21 mouse cellular contexts compared by ENCODE assay signal in genomic region chr19:23562588-23562987, GRCm38 (mm10).
DNase-seq lines count a peak whose midpoint lies in the region; ATAC-seq lines count a peak whose summit lies in the region.
"Had no signal": no experiment of that assay in that cellular context is flagged by ENCODE, and none has a peak within 500 bp of the region (broad histone marks: within the 10 kb centered on the region; RNA-seq: fewer than 3 reads in every experiment).

No protein-coding gene starts in this region.

- DNase-seq in cerebellum, adult 9-10 months, result peak; percentile 52
- no peak for DNase-seq in cerebellum, postnatal 14 days
- peak; percentile 22 to 23 for DNase-seq in heart, adult 18-20 months
- peak; percentile 18 to 27 for DNase-seq in heart, adult 9 months (ENCODE audit: low spot score in 2 of 2)
- DNase-seq in heart, postnatal 25 days (ENCODE audit: low spot score), result no peak
- DNase-seq: adrenal gland, adult 2 months; adrenal gland, postnatal 10 days; adrenal gland, postnatal 25 days; cerebellum, adult 11 months; cerebellum, adult 8-10 months; cerebellum, postnatal 10 days; cerebellum, postnatal 36 days; embryo, embryonic 11 days had no signal

- 88% methylated on average over 4 of the region's 4 CpGs for WGBS in heart, embryonic 12.5 days

- no peaks in the 10 kb centered on the region for H3K36me3 ChIP-seq in heart, embryonic 12.5 days
- H3K36me3 ChIP-seq: embryonic facial prominence, embryonic 13.5 days; embryonic facial prominence, embryonic 15.5 days; forebrain, embryonic 10.5 days; forebrain, embryonic 12.5 days had no signal

- no peak overlapping the region for H3K27ac ChIP-seq in heart, embryonic 12.5 days (ENCODE audit: poor library complexity, severe bottlenecking)
- H3K27ac ChIP-seq: embryonic facial prominence, embryonic 13.5 days; embryonic facial prominence, embryonic 15.5 days; forebrain, embryonic 10.5 days; forebrain, embryonic 12.5 days had no signal

- no peaks in the 10 kb centered on the region for H3K4me1 ChIP-seq in heart, embryonic 12.5 days (replicated peaks)
- H3K4me1 ChIP-seq: embryonic facial prominence, embryonic 15.5 days; forebrain, embryonic 10.5 days; forebrain, embryonic 12.5 days had no signal

- no peak overlapping the region for H3K9ac ChIP-seq in heart, embryonic 12.5 days
- H3K9ac ChIP-seq: embryonic facial prominence, embryonic 13.5 days; embryonic facial prominence, embryonic 15.5 days; forebrain, embryonic 12.5 days had no signal

- intact Hi-C loops in heart, postnatal 25 days (cut with DNase I), result no loop called here

- H3K4me3 ChIP-seq in heart, embryonic 12.5 days, result no peak overlapping the region
- H3K4me3 ChIP-seq: embryonic facial prominence, embryonic 13.5 days; embryonic facial prominence, embryonic 15.5 days; erythroblast, embryonic 14.5 days; forebrain, embryonic 10.5 days; forebrain, embryonic 12.5 days had no signal

- no peaks in the 10 kb centered on the region for H3K27me3 ChIP-seq in heart, embryonic 12.5 days (replicated peaks)
- H3K27me3 ChIP-seq: embryonic facial prominence, embryonic 13.5 days; embryonic facial prominence, embryonic 15.5 days; forebrain, embryonic 12.5 days had no signal

- H3K9me3 ChIP-seq in heart, embryonic 12.5 days (replicated peaks), result no peaks in the 10 kb centered on the region
- H3K9me3 ChIP-seq: embryonic facial prominence, embryonic 13.5 days; embryonic facial prominence, embryonic 15.5 days; forebrain, embryonic 10.5 days; forebrain, embryonic 12.5 days had no signal

- no peak for ATAC-seq in heart, embryonic 12.5 days (ENCODE audit: insufficient number of reproducible peaks, low FRiP score)
- ATAC-seq: forebrain, embryonic 14.5 days; forebrain, embryonic 16.5 days had no signal

- no peak overlapping the region for H3K4me2 ChIP-seq in heart, embryonic 12.5 days
- H3K4me2 ChIP-seq: embryonic facial prominence, embryonic 13.5 days; embryonic facial prominence, embryonic 15.5 days; forebrain, embryonic 12.5 days had no signal

Comparison
In these comparisons a context has a peak if more than half of its experiments do, and no peak if none do; other contexts are left out.
1. DNase-seq: peak in cerebellum, adult 9-10 months (single experiment), heart, adult 18-20 months (2 of 2) and heart, adult 9 months (2 of 2); none in cerebellum, postnatal 14 days (0 of 2) and heart, postnatal 25 days (single experiment).